Mouse (Mus musculus): Measurements from ENCODE around the gene Podn.
"Not testable (repeated sequence)": the region's sequence is repeated elsewhere in the genome, so short reads cannot be mapped to it uniquely, and the experiment has no call there.

Podn gene

DNA sequence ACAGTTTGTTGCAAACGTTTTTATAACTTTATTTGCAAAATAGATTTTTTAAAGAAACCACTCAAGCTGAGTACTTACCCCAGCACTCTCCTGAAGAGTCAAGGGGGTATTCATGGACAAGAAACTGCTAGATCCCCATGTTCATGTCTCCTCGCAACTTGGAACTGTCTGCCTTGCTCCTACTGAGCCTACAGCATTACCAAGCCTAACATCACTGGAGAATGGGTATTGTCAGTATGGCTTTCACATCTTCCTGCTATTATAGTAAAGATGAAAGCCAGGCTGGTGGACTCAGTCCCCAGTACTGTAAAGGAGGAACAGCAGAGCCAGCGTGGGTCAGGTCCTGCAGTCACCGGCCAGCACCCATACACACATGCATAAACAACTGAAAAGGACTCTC, at the start of gene Podn:
Gene Podn, minus strand, starts transcription at position 101 of the 400 bp plus-strand sequence.
- no peak for DNase-seq (ENCODE audit: low spot score in 2 of 2)

DNA sequence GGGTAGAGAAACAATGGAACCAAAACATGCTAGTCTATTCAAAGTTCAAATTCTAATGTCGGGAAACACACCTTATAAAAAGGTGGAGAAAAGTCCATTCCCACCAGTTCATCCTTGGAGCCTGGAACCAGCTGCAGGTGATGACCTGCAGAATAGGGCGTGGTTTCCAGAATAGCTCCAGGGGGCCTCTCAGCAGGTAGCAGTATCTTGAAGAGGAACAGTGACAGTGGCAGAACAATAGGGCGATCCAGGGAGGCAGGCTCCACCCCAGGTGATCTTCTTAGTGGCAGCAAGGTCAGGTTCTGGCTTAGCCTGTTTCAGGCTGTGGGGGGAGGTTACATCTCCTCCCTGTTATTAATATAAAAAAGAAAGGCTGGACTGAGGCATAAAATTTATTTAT, 49.3 kb upstream of the Podn start:
- DNase-seq (ENCODE audit: low spot score in 2 of 2), result not testable (repeated sequence)

DNA sequence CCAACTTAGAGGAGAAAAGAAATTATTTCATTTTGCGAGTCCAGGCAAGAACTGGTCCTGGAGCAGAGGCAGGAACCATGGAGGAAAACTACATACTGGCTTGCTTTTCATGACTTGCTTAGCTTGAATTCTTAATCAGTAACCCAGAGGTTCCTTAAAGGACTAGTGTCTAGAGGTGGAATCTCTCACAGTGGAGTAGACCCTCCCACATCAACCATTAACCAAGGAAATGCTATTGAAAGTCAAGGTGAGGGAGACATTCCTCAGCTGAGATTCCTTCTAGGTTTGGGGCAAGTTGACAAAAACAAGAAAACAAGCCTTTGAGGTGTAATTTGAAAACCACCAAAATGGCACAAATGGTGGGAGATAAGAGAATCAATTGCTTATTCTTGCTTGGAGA, 48.6 kb upstream of the Podn start, which contains the start of gene Scp2:
Gene Scp2, minus strand, starts transcription at position 119 of the 400 bp plus-strand sequence.
- DNase-seq (ENCODE audit: low spot score in 2 of 2), result no peak

DNA sequence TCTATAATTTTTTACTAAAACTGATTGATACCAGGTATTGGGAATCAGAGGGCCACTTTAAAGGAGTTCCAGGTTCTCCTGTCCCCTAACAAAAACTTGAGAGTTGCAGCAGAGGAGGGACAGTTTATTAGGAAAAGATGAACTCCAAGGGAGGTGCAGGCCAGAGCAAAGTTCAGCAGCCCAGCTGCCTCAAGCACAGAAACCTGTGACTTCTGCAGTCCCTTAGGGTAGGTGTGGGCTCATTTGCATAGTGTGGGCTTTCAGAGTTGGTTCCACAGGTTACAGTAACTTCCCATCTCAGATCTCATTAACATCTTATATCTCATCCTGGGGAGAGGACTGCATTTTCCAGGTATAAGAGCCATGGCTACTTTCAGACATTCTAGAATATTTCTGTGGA, 47.5 kb upstream of the Podn start:
- DNase-seq (ENCODE audit: low spot score in 2 of 2), result no peak

DNA sequence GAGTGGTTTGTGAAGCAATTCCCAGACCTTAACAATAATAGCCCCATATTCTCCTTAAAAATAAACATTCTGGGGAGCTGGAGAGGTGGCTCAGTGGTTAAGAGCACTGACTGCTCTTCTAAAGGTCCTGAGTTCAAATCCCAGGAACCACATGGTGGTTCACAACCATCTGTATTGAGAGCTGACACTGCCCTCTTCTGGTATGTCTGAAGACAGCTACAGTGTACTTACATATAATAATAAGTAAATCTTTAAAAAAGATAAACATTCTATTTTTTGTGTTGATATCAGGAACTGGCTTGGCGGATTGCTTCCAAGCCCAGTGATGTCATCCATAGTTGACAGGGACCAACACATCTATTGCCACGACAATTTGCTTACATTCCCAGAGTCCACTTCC, 46.9 kb upstream of the Podn start:
- not testable (repeated sequence) for DNase-seq (ENCODE audit: low spot score in 2 of 2)

DNA sequence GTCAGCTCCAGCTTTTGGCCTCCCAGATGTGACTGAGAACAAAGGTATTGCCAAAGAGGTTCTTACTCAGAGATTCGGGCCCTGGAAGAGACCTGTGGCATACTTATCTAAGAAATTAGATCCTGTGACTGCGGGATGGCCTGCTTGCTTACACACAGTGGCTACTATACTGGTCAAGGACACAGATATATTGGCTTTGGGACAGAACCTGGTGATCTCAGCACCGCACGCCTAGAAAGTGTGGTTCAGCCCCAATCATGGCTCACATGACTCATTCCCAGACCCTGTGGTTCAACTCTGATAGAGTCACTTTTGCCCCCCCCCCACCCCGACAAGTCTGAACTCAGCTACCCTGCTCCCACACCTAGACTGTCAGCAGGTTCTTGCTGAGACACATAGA, 40.7 kb upstream of the Podn start:
- no peak for DNase-seq (ENCODE audit: low spot score in 2 of 2)

DNA sequence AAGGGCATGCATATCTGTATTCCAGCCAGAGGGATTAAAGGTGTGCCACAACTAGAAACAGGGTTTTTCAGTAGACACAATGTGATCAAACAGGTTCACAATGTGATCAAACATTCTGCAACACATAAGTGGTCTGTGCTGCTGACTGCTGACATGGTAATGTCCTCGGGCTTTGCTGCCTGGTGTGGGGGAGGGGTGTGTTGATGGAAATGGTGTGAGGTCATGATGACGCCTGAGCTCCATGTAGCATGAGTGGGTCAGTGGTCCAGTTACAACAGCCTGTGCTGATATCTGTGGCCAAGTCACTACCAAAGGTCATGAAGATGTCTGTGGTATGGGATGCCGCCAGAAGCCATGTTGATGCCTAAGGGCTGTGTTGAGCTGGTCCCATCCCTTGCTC, 34.2 kb upstream of the Podn start:
- DNase-seq (ENCODE audit: low spot score in 2 of 2), result no peak

DNA sequence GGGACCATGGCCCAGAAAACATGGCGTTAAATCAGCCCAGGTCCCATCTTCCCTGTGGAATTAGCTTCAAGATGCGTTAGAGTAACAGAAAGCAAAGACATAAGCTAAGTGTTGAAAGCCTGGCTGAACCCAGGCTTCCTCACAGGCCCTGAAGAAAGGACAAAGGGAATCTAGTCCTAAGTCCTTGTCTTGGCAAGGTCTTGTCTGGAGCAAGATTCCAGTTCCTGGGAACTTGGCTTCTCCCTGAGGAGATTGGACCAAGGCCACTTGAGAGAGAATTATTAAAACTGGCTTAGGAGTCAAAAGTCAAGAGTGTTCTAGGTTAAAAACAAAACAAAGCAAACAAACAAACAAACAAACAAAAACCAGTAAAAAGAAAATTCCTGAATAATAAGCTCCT, 32.1 kb upstream of the Podn start:
- DNase-seq (ENCODE audit: low spot score in 2 of 2), result no peak

DNA sequence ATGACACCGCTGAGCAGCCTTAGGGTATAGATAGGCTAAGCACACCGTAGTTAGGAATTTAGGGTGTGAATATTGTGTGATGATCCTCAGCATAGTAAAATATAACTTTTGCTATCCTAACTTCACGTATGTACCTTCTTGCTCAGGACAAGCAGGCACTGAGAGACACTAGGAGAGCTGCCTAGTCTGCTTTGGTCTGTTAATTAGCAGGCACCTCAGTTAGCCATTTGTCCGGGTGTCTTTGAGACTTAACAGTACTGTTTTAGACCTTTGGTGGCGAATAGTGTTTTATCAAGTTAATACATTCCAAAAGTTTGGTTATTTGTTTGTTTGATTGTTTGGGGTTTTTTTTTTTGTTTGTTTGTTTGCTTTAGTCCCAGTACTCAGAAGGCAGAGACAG, 31.3 kb upstream of the Podn start:
- DNase-seq (ENCODE audit: low spot score in 2 of 2), result no peak

DNA sequence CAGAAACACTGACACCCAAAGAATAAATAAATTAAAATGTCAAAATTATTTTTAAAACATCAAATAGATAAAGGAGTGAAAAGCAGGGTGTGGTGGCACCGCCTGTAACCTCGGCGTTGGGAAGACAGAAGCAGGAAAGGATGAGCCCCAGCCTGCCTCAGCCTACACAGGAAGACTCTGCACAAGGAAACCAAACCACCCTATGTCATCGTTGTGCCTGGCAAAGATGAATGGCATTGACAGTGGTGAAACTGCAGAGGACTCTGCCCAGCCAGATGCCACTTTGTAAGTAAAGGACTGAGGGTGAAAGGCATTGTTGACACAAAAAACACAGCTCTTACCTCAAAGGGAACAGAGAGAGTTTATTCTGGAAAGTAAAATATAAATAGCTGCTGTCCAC, 30.0 kb upstream of the Podn start:
- no peak for DNase-seq (ENCODE audit: low spot score in 2 of 2)

DNA sequence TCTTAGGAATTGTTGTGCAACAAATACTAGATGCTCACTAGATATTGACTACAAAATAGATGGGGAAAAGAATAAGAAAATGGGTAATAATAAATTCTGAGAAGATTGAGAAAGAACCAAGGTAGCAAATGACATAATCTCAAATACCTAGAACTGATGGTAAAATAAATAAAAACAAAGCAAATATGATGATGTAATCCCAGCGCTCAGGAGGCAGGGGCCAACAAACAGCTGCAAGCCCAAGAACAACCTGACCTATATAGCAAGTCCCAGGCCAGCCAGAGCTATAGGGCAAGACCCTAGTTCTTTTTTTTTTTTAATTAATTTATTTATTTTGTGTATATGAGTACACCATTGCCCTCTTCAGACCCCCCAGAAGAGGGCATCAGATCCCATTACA, 27.9 kb upstream of the Podn start:
- DNase-seq (ENCODE audit: low spot score in 2 of 2), result no peak

DNA sequence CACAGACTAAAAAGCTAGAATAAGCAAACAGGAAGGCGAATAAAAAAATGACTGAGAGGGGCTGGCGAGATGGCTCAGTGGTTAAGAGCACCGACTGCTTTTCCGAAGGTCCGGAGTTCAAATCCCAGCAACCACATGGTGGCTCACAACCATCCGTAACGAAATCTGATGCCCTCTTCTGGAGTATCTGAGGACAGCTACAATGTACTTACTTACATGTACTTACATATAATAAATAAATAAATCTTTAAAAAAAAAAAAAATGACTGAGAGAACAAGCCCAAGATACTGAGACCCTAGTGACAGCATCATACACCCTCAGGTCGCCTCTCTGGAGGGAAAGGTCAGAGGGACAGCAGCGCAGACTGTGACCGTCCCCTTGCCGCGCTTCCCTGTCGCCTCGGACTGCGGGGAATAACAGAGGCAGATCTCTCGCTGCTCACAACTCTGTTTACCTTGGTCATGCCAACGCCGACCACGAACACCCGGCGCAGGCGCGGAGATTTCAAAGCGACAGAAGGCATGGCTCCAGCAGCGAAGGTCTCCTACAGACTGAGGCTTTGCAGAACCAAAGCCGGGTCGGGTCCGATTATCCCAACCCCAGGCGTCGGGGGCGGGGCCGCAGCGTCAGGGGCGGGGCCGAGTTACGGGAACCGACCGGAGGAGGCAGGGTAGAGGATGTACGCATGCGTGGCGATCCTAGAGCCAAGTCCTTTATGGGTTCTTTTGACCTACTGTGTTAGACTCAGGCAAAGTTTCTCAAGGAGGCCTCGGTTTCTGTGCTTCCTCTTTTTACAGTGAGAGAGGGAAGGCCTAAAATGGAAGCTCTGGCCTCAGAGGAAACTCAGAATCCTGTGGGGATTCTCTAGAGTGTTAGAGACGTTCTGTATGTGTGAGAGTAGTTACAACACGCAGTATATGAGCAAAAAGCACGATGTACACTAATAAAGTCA, 22.0 kb upstream of the Podn start:
- peak; percentile 77 to 85 for DNase-seq (ENCODE audit: low spot score in 2 of 2)

DNA sequence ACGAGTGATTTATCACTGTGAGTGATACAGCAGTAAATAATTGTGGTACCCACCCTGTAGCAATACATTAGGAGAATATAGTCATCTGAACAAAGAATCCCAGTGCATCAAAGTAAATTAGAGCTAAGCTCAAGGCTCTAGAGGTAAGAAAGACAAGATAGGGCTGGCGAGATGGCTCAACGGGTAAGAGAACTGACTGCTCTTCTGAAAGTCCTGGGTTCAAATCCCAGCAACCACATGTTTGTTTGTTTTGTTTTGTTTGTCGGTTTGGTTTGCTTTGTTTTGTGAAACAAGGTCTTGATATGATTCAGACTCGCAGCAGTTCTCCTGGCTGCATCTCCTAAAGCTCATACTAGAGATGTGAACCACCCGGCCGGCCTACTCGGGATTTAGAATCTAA, 21.2 kb upstream of the Podn start:
- DNase-seq (ENCODE audit: low spot score in 2 of 2), result no peak

DNA sequence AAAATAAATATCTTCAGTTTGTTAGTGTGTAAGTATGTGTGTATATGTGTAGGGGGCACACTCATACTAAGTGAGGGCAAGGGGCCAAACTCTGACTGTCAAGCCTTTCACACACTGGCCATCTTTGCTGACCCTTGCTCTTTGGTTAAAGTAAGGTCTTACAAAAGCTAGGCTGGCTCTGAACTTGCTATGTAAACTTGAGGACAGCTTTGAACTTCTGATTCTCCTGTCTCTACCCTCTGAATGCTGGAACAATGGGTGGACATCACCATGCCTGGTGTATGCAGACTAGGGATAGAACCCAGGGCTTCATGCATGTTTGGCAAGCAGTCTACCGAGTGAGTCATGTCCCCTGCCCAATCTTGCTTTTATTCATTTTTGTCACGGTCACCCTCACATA, 20.2 kb upstream of the Podn start:
- no peak for DNase-seq (ENCODE audit: low spot score in 2 of 2)

DNA sequence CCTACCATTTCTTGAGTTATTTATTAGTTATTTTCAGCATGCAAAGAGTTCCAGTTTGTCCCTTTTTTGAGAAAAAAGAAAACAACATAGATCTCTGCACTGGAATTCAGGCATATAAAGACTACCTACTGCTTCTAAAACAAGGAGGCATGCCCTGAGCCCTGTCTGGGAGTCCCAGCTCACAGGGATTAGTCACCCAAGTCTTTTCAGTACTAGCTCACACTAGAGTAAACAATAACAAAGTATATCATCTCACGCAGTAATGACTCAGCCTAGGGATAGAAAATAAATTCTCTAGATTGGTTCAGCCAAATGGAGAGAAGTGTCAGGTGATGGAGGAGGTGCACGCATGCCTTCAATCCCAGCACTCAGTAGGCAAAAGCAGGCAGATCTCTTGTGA, 14.5 kb upstream of the Podn start:
- no peak for DNase-seq (ENCODE audit: low spot score in 2 of 2)

DNA sequence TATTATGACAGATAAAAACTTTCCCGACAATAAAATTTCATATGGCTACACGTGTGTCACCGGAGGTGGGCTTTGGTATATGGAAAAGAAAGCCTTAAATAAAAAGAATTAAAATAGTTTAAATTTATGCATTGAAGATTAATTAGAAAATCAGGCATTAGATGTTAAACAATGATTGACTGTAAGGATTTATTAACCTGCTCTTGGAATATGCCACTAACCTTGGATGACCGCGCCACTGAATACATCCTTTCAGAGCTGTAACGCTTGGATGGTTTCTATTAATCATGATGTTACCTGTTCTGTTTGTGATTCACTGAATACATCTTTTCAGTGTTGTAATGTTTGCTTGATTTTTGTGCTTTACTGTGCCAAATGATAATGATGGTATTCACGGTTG, 13.5 kb upstream of the Podn start:
- no peak for DNase-seq (ENCODE audit: low spot score in 2 of 2)

DNA sequence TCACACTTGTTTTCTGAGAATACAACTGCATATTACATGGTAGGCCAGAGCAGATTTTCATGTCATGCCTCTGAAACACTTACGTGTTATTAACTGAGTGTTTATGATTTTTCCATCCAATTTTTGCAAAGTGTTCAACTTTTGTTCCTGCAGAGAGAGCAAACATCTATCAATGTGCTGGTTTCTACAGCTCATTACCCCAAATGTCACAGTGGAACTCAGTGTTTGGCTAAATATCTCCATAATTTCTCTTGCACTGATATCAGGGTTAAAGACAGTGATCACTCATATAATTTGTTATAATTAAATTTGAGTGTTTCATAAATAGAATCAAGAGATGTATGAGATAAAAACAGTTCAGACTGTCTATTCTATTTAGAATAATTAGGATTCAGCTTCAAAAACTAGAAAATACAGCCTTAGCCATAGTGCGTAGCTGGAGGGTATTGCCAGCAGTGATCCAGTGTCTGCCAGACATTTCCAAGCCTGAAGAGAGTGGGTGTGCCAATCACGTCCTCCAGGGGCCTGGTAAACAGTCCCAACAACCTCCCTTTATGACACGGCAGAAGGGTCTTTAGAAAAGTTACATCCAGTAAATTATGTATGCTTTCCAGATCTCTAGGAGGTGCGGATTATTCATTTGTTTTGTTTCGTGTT, 3.4 kb downstream of the Podn start:
- DNase-seq (ENCODE audit: low spot score in 2 of 2), result no peak

DNA sequence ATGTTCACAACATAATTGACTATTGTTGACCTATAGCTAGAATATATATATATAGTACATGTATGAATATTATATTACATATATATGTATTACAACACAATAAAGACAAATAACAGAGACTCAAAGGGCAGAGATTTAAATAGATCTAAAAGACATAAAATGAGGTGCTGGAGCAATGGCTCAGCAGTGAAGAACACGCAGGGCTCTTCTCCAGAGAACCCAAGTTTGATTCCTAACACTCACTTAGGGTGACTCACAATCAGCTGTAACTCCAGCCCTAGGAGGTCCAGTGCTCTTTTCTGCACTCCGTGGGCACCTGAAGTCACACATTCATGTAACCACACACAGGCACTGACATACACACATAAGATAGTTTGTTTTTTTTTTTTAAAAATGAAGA, 12.3 kb downstream of the Podn start:
- DNase-seq (ENCODE audit: low spot score in 2 of 2), result no peak

DNA sequence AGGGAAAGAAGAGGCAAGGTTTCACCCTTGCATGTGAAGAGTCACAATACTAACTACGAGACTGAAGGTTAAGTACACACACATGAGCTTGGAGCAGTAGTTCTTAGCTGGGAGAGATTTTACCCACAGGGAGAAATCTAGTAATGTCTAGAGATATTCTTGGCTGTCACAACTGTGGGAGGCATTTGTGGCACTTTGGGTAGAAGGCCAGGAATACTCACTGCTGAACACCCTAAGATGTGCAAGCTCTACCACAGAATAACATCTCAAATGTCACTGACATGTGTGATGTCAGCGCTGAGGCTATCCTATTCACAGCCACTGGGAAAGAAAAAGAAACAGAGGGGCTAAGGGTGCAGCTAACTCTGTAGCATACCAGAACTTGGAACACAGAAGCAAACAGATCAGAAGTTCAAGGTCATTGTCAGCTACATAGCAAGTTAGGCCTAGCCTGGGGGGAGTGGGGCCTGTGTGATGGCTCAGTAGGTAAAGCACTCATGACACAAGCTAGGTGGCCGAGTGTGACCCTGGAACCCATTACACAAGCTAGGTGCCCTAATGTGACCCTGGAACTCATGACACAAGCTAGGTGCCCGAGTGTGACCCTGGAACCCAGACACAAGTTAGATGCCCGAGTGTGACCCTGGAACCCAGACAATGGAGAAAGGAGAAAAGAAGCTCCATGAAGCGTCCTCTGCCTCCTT, 13.1 kb downstream of the Podn start:
- DNase-seq (ENCODE audit: low spot score in 2 of 2), result no peak

DNA sequence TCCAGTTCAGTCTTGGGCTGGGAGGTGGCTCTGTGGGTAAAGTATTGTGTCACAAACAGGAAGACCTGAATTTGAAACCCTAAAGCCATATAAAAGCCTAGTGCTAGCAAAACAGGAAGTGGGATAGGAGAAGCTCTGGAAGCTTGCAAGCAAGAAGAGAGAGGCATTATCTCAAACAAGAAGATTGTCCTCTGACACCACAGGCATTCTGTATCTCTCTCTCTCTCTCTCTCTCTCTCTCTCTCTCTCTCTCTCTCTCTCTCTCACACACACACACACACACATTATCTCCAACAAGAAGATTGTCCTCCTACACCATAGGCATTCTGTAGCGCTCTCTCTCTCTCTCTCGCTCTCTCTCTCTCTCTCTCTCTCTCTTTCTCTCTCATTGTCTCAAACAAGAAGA, 13.8 kb downstream of the Podn start:
- no peak for DNase-seq (ENCODE audit: low spot score in 2 of 2)

DNA sequence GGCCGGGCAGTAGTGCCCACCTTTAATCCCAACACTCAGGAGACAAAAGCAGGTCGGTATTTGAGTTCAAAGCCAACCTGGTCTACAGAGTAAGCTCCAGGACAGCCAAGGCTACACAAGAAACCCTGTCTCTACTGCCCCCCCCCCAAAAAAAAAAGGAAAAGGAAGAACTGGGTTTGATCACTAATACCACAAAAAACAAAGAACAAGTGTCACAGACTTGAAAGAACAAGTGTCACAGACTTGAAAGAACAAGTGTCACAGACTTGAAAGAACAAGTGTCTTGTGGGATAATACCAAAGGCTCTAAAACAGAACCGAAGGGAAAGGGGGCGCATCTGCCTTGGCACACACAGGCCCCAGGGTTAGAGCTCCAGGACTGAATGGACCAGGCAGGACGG, 15.4 kb downstream of the Podn start:
- DNase-seq (ENCODE audit: low spot score in 2 of 2), result no peak

DNA sequence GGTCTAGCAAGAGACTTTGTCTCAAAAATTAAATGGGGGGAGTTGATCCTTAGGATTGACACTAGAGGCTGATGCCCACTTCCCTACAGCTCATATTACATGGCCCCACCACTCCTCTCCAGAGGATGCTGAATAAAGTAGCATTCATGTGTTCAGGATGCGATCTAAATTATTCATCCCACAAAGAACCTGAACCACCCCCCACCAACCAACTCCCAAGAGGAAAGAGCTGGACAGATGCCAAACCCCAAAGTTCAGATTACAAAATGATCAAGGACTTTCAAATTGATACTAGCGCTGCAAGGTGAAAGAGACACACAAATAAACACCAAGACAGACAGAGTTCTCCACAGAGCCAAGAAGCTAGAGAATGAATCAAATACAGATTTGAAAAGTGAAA, 16.5 kb downstream of the Podn start:
- no peak for DNase-seq (ENCODE audit: low spot score in 2 of 2)

DNA sequence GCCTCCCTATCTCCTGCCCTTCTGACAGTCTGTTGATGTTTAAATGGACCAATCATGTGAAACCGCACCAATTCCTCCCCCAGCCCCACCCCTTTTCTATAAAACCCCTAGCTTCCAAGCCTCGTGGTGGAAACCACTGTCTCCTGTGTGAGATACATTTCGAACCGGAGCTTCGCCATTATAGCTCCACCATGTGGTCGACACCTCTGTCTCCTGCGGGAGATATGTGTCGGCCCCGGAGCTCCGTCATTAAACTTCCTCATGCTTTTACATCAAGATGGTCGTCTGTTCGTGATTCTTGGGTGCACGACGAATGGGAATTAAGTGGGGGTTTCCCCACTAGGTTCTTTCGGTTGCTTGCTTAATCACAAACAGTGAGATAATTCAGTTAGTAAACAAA, 17.1 kb downstream of the Podn start:
- DNase-seq (ENCODE audit: low spot score in 2 of 2), result not testable (repeated sequence)
